Mouse (Mus musculus) hindbrain, embryonic 16.5 days (tissue): ENCODE data around the gene Zfp973. TPM values are rescaled to one million over a fixed set of nuclear protein-coding genes. Genes with fewer than 3 reads are reported as not detected.
A peak's percentile ranks its signal among the peaks of the same experiment; 100 is the strongest.
"Not testable (repeated sequence)": the region's sequence is repeated elsewhere in the genome, so short reads cannot be mapped to it uniquely, and the experiment has no call there.

ENCODE experiments used
- ATAC-seq: fragments of 200-750 bp; cut with Nextera tagmentation; 2 replicates; pipeline ENCODE4 v1.8.0; 2017; ENCODE audit warnings: moderate TSS enrichment, moderate library complexity
- H3K27ac ChIP-seq: fragments of 300-500 bp; sonication (generic); 2 replicates; pipeline ENCODE4 v1.5.1; 2014; ENCODE audit warnings: low read depth, mild to moderate bottlenecking, control low read depth, low read length, moderate library complexity
- H3K27me3 ChIP-seq: fragments of 300-500 bp; sonication (generic); replicated peaks from 2 replicates; pipeline ENCODE4 v1.6.1; 2014; ENCODE audit warnings: low read length; ENCODE audit not compliant: control insufficient read depth, insufficient read depth
- H3K36me3 ChIP-seq: fragments of 300-500 bp; sonication (generic); 2 replicates; pipeline ENCODE4 v1.6.1; 2014; ENCODE audit warnings: mild to moderate bottlenecking, low read length, moderate library complexity, mixed read lengths; ENCODE audit not compliant: control insufficient read depth, insufficient read depth
- H3K4me1 ChIP-seq: fragments of 300-500 bp; sonication (generic); 2 replicates; pipeline ENCODE4 v1.6.1; 2014; ENCODE audit warnings: low read depth, low read length; ENCODE audit not compliant: control insufficient read depth, insufficient read depth
- H3K4me2 ChIP-seq: fragments of 300-500 bp; sonication (generic); 2 replicates; pipeline ENCODE4 v1.6.1; 2014; ENCODE audit warnings: mild to moderate bottlenecking, low read length, control low read depth, moderate library complexity
- H3K4me3 ChIP-seq: fragments of 300-500 bp; sonication (generic); 2 replicates; pipeline ENCODE4 v1.5.1; 2014; ENCODE audit warnings: mild to moderate bottlenecking, low read length, control low read depth, moderate library complexity
- H3K9ac ChIP-seq: fragments of 300-500 bp; sonication (generic); 2 replicates; pipeline ENCODE4 v1.6.1; 2014; ENCODE audit warnings: low read depth, mild to moderate bottlenecking, control low read depth, low read length, moderate library complexity
- H3K9me3 ChIP-seq: fragments of 300-500 bp; sonication (generic); 2 replicates; pipeline ENCODE4 v1.6.1; 2014; ENCODE audit warnings: mild to moderate bottlenecking, low read length, moderate library complexity; ENCODE audit not compliant: control insufficient read depth
- WGBS: fragments of 180-500 bp; shearing (Covaris S2); extraction: QIAGEN DNeasy Blood & Tissue Kit; methylation state at CpG from one replicate; pipeline ENCODE4 v1.1.7; 2014; 5-methylcytosine and 5-hydroxymethylcytosine counted together
- polyA plus RNA-seq: library from polyadenylated mRNA; unstranded; fragments of >200 nt; fragmentation: Nextera tagmentation; extraction: Ambion mirVana; gene quantifications from 2 replicates; pipeline ENCODE4 v1.2.1, GENCODE M21; 2015

Gene Zfp973
- polyA plus RNA-seq = 10.1 and 11.1 TPM in 2 replicates

- H3K4me2 ChIP-seq, H3K4me1 ChIP-seq, ATAC-seq, H3K27ac ChIP-seq, H3K36me3 ChIP-seq, H3K9ac ChIP-seq, H3K9me3 ChIP-seq, H3K4me3 ChIP-seq, H3K27me3 ChIP-seq: not testable (repeated sequence)
- no CpG with 5 or more reads among the region's 6 CpGs for WGBS
Observed at GRCm38 (mm10) chr2:176670222-176670621, at the start of gene Zfp973. Gene Zfp973 (plus strand): TSS chr2:176670522.

GRCm38 (mm10) chr2:176636244-176636643 is 34.1 kb upstream of the Zfp973 start, which contains the start of gene Gm14308:
Gene Gm14308 (minus strand): TSS chr2:176636344.
- no CpG with 5 or more reads among the region's 4 CpGs for WGBS
- ATAC-seq = not testable (repeated sequence)

GRCm38 (mm10) chr2:176708051-176708450 is 37.7 kb downstream of the Zfp973 start, which contains the start of gene Gm14305:
Gene Gm14305 (plus strand): TSS chr2:176708328.
- 0% methylated on average over 3 of the region's 6 CpGs for WGBS
- Histone ChIP-seq H3K4me2 (peak within 1 kb of the TSS; percentile 41), H3K4me3 (peak within 1 kb of the TSS; percentile 46), H3K9ac (peak within 1 kb of the TSS; percentile 35; the same call in 1 of the 2 replicates)
- not testable (repeated sequence) for ATAC-seq, H3K36me3 ChIP-seq, H3K27me3 ChIP-seq, H3K4me1 ChIP-seq, H3K9me3 ChIP-seq, H3K27ac ChIP-seq

More at GRCm38 (mm10) chr2:176636244-176636643, 34.1 kb upstream of the Zfp973 start, which contains the start of gene Gm14308:
- H3K4me2 ChIP-seq, H3K36me3 ChIP-seq, H3K4me3 ChIP-seq, H3K27me3 ChIP-seq, H3K9me3 ChIP-seq, H3K4me1 ChIP-seq, H3K9ac ChIP-seq, H3K27ac ChIP-seq: not testable (repeated sequence)

Other genes with a start within 250 kb of the Zfp973 start
- 10.3 and 14.4 TPM in 2 replicates for gene Gm14435, start 246.9 kb upstream of the Zfp973 start, polyA plus RNA-seq
- 11.9 and 21.1 TPM in 2 replicates for gene Gm14434, start 183.7 kb upstream of the Zfp973 start, polyA plus RNA-seq
- gene Zfp967, start 149.5 kb upstream of the Zfp973 start, polyA plus RNA-seq = not detected in 2 replicates
- 18.4 and 24.6 TPM in 2 replicates for gene Gm14308, start 34.2 kb upstream of the Zfp973 start, polyA plus RNA-seq
- 45.4 and 45.5 TPM in 2 replicates for gene Gm14305, start 37.8 kb downstream of the Zfp973 start, polyA plus RNA-seq
- 8.8 and 13.6 TPM in 2 replicates for gene Gm14295, start 128.1 kb downstream of the Zfp973 start, polyA plus RNA-seq
- not detected in 2 replicates for gene Gm14408, start 160.6 kb downstream of the Zfp973 start, polyA plus RNA-seq